Mouse (Mus musculus) ES-E14 (cell line): ENCODE results near the gene Psmg3.

ENCODE experiments used
- ZC3H11A ChIP-seq: IDR thresholded peaks from 2 replicates; pipeline ENCODE4 v1.6.1; 2012; ENCODE audit warnings: low read depth, mild to moderate bottlenecking, inconsistent platforms, low read length, borderline replicate concordance
- ZNF384 ChIP-seq: IDR thresholded peaks from 2 replicates; pipeline ENCODE4 v1.6.1; 2012; ENCODE audit warnings: low read depth, low read length, inconsistent platforms

DNA sequence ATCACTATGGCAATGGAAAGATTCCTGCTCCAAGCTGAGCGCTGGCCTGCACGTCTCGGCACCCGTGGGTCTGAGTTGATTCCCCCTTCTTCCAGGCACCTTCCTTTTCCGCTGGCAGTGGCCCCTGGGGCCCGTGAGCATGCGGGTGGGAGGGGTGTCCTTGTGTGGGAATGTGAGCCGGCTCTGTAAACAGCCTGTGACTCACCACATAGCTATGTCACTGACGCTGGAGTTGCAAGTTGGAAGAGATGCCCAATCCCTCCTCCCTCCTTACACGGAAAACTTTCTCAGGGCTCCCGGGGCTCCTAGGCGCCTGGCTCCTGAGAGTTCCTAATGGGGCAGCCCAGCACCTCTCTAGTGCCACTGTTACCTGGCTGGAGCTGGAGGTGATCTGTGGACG is 29.8 kb downstream of the Psmg3 start:
- TF ChIP-seq ZNF384: no peak
- TF ChIP-seq ZC3H11A: no peak
